Mouse (Mus musculus): ENCODE results near the gene Exd1. TPM values are rescaled to one million over a fixed set of nuclear protein-coding genes. Genes with fewer than 3 reads are reported as not detected.

Exd1 gene
- polyA plus RNA-seq (2011; ENCODE audit: insufficient read length, low read depth, missing spikeins) = 0.94 and 1.1 TPM in 2 replicates

DNA sequence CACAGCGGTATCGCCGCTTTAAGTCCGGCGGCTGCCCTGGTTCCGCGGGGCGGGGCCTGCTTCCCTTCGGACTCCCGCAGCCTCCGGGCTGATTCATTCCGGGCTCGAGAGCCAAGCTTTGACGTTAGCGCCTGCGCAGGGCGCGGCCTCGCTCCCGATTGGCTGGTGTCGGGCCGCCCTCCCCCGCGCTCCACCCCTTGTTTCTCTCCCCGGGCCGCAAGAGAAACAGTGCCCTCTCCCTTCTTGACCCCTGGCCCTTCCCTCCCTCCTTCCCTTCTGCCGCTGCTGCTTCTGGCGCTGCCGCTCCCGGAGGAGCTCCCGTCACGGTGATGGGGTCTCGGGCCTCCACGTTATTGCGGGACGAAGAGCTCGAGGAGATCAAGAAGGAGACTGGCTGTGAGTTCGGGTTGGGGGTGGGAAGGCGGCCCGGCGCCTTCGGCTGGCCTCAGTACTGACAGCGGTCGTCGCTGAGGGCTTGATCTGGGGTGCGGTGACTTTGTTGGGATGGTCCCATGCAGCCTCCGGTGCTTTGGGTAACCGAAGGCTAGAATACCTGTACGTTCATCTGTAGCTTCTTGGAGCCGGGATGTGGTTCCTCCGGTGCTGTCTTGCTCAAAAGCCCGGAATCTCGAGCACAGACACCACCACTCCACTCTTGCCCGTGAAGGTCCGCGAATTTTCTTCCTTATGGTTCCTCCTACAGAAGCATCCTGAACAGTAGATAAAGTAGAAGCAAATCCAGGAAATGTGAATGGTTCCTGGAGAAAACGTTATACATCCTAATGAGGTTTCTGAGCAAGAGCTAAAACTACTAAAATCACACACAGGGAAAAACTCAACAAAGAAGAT is at the start of gene Exd1, which contains the start of gene Chp1:
Exd1 (minus strand) TSS at position 106 of the 849 bp plus-strand sequence.
Chp1 (plus strand) TSS at position 176 of the 849 bp plus-strand sequence.
- no peak for TF ChIP-seq CTCF (IDR thresholded peaks at IDR 0.05; ENCODE audit: borderline replicate concordance, insufficient read depth, low read length)
- peak; percentile 74 for TF ChIP-seq POLR2A (IDR thresholded peaks at IDR 0.05; ENCODE audit: low read depth, low read length)
- Histone ChIP-seq H3K27ac (ENCODE audit: insufficient read depth, low read length) (peak within 1 kb of the TSS; percentile 59), H3K4me1 (ENCODE audit: control insufficient read depth, insufficient read depth, low read length) (peaks cover 4% of the 10 kb centered on the region), H3K4me3 (ENCODE audit: insufficient read depth, low read length) (peak within 1 kb of the TSS; percentile 96)

DNA sequence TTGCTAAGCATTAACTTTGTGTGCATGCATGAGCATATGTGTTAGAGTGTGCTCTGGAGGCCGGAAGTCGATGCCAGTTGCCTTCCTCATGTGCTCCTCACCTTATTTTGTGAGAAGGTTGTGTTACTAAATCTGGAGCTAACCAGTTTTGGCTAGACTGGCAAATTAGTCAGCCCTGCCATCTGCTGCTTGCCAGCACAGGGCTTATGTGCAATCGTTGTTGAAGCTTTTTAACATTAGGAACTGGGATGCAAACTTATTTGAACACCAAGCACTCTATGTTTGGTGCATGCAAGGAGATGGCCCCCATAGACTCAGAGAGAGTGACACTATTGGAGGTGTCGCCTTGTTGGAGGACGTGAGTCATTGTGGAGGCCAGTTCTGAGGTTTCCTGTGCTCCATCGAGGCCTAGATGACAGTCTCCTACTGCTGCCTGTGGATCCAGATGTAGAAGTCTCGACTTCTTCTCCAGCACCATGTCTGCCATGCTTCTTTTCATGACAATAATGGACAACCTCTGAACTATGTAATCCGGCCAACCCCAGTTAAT is 49.4 kb upstream of the Exd1 start:
- Histone ChIP-seq H3K4me1 (ENCODE audit: control insufficient read depth, insufficient read depth, low read length) (peaks cover 6% of the 10 kb centered on the region), H3K4me3 (ENCODE audit: insufficient read depth, low read length) (no peak overlapping the region), H3K27ac (ENCODE audit: insufficient read depth, low read length) (no peak overlapping the region)
- TF ChIP-seq CTCF (IDR thresholded peaks at IDR 0.05; ENCODE audit: borderline replicate concordance, insufficient read depth, low read length) (no peak), POLR2A (IDR thresholded peaks at IDR 0.05; ENCODE audit: low read depth, low read length) (no peak)

DNA sequence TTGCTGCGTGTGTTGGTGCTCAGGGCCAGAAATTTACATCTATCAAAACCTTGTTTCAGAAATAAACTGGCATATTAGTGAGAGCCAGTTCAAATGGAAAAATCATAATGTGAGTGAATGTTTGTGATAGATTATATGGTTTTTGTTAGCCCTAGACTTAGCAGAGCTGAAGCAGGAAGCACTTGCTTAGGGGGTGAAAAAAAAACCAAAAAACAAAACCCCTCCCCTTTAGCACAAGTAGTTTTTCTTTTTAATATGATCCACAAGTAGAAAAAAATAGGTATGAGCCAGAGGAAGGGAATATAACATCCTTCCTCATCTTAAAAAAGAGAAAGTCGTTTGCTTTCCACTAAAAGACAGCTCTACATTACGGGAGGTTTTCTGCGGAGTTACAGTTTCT is 47.9 kb upstream of the Exd1 start:
- peak overlapping the region; percentile 80 for H3K4me3 ChIP-seq (ENCODE audit: insufficient read depth, low read length)
- peaks cover 6% of the 10 kb centered on the region for H3K4me1 ChIP-seq (ENCODE audit: control insufficient read depth, insufficient read depth, low read length)
- no peak overlapping the region for H3K27ac ChIP-seq (ENCODE audit: insufficient read depth, low read length)
- no peak for TF ChIP-seq CTCF (IDR thresholded peaks at IDR 0.05; ENCODE audit: borderline replicate concordance, insufficient read depth, low read length)
- TF ChIP-seq POLR2A (IDR thresholded peaks at IDR 0.05; ENCODE audit: low read depth, low read length) = no peak

DNA sequence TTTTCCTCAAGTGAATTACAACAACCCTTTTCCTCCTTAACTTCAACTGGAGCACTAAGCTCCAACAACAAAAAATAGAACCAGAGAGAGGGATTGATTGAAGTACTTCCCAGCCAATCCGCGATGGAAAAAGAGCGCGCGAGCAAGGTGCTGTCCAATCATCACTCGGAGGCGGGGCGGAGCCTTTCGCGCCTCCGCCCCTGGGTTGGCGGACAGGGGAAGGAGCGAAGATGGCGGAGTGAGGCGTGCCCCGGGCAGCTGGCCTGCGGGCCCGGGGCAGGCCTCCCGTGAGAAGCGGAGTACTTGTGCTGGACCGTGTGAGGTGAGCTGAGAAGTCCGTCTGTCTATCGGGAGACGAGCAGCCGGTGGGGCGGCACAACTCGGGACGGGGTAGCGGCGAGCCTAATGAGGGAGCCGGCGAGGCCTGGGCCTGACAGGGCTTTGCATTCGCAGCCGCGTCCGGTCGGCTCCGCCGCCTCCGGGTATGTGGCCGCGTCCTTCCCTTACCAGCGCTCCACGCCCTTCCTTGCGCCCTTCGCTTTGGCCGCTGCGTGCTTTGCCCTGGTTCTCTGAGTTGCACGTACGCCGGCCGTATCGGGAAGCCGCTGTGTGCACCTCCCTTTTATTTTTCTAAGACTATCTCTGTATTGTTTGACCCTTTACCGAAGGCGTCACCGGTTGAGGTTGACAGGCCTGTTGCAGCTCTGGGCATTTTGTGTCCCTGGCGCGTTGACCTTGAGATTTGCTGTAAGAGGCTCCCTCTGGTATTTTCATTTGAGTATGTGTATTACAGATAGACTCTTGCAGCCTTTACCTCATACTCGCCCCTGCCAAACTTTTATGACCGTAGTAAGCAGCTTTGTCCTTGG is 46.9 kb upstream of the Exd1 start:
- Histone ChIP-seq H3K27ac (ENCODE audit: insufficient read depth, low read length) (peak overlapping the region; percentile 41), H3K4me1 (ENCODE audit: control insufficient read depth, insufficient read depth, low read length) (peaks cover 6% of the 10 kb centered on the region), H3K4me3 (ENCODE audit: insufficient read depth, low read length) (peak overlapping the region; percentile 80)
- TF ChIP-seq POLR2A (IDR thresholded peaks at IDR 0.05; ENCODE audit: low read depth, low read length) (peak; percentile 68), CTCF (IDR thresholded peaks at IDR 0.05; ENCODE audit: borderline replicate concordance, insufficient read depth, low read length) (no peak)

DNA sequence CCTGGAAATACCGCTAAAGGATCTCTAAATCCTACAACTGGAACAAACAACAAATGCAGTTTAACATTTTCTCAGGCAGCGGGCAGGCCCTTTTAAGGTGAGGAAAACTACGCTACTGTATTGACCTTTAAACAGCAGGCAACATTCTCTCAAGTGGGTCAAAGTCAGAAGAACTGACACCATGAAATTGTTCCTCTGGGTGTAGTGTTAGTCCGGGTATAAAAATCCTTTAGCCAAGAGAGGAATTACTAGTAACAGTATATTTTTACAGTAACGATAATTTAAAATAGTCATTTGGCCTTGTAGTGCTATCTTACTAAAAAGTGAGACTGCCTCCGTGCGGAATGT is 46.3 kb upstream of the Exd1 start:
- Histone ChIP-seq H3K27ac (ENCODE audit: insufficient read depth, low read length) (peak overlapping the region; percentile 86), H3K4me1 (ENCODE audit: control insufficient read depth, insufficient read depth, low read length) (peaks cover 6% of the 10 kb centered on the region), H3K4me3 (ENCODE audit: insufficient read depth, low read length) (no peak overlapping the region)
- TF ChIP-seq POLR2A (IDR thresholded peaks at IDR 0.05; ENCODE audit: low read depth, low read length) = no peak
- no peak for TF ChIP-seq CTCF (IDR thresholded peaks at IDR 0.05; ENCODE audit: borderline replicate concordance, insufficient read depth, low read length)

DNA sequence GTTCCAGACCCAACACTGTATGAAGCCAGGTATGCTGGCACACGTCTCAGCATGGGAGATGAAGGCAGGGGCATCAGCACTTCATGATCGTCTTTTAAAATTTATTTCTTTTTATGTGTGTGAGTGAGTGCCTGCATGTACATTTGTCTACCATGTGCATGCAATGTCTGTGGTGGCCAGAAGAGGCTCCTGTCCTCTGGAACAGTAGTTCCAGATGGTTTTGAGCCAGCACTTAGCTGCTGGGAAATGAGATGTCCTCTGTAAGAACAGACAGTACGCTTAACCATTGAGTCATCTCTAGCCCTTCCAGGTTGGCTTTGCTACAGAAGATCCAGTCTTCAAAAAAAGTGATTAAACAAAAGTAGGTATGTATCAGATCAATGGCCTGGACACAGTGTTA is 43.8 kb upstream of the Exd1 start:
- TF ChIP-seq POLR2A (IDR thresholded peaks at IDR 0.05; ENCODE audit: low read depth, low read length) = no peak
- TF ChIP-seq CTCF (IDR thresholded peaks at IDR 0.05; ENCODE audit: borderline replicate concordance, insufficient read depth, low read length) = no peak
- Histone ChIP-seq H3K4me1 (ENCODE audit: control insufficient read depth, insufficient read depth, low read length) (peaks cover 6% of the 10 kb centered on the region), H3K4me3 (ENCODE audit: insufficient read depth, low read length) (no peak overlapping the region), H3K27ac (ENCODE audit: insufficient read depth, low read length) (no peak overlapping the region)

DNA sequence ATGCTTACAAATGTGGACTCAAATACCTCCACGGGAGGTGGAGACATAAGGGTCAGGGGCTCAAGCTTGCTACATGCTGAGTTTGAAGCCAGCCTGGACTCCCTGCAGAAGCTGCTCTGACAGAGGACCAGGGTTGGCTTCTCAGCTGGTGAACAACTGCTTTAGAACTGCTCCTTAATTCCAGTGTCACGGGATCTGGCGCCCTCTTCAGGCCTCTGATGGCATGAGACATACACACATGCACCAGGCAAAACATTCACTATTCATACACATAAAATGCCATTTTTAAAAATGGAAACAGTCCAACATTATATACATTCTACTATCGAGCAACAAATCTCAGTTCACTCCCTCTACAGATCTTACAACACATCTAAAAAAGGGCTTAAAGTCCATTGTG is 40.0 kb upstream of the Exd1 start:
- Histone ChIP-seq H3K4me3 (ENCODE audit: insufficient read depth, low read length) (no peak overlapping the region), H3K27ac (ENCODE audit: insufficient read depth, low read length) (no peak overlapping the region), H3K4me1 (ENCODE audit: control insufficient read depth, insufficient read depth, low read length) (no peaks in the 10 kb centered on the region)
- no peak for TF ChIP-seq POLR2A (IDR thresholded peaks at IDR 0.05; ENCODE audit: low read depth, low read length)
- TF ChIP-seq CTCF (IDR thresholded peaks at IDR 0.05; ENCODE audit: borderline replicate concordance, insufficient read depth, low read length) = peak; percentile 61; the same call in 1 of the 2 replicates

DNA sequence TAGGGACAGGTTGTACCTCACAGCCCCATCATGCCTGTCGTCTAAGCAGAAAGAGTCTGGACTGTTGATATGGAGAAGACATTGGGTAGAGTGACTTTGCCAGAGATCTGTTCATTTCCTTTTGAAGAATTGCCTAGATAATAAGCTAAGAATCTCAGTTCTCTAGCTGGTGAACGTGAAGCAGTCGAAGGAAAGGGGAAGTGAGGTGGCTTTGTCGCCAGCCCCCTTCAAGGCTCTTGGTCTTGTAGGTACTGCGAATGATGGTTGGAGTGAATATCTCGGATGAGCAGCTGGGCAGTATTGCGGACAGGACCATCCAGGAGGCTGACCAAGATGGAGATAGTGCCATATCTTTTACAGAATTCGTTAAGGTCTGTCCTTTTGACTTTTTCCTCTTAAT is 36.9 kb upstream of the Exd1 start:
- TF ChIP-seq POLR2A (IDR thresholded peaks at IDR 0.05; ENCODE audit: low read depth, low read length) (no peak), CTCF (IDR thresholded peaks at IDR 0.05; ENCODE audit: borderline replicate concordance, insufficient read depth, low read length) (no peak)
- Histone ChIP-seq H3K4me3 (ENCODE audit: insufficient read depth, low read length) (no peak overlapping the region), H3K4me1 (ENCODE audit: control insufficient read depth, insufficient read depth, low read length) (no peaks in the 10 kb centered on the region), H3K27ac (ENCODE audit: insufficient read depth, low read length) (no peak overlapping the region)

DNA sequence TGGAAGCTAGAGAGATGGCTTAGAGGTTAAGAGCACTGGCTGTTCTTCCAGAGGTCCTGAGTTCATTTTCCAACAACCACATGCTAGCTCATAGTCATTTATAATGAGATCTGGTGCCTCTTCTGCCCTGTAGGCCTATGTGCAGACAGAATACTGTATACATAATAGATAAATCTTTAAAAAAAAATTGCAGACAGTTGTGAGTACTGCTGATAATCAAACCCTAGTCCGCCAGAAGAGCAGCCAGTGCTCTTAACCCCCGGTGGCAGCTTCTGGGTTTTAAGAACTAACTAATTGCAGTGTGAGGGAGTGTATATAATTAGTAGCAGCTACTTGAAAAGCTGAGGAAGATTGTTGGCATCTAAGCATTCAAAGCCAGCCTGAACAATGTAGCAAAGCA is 36.0 kb upstream of the Exd1 start:
- H3K4me3 ChIP-seq (ENCODE audit: insufficient read depth, low read length) = no peak overlapping the region
- no peak for TF ChIP-seq POLR2A (IDR thresholded peaks at IDR 0.05; ENCODE audit: low read depth, low read length)
- no peak for TF ChIP-seq CTCF (IDR thresholded peaks at IDR 0.05; ENCODE audit: borderline replicate concordance, insufficient read depth, low read length)
- H3K4me1 ChIP-seq (ENCODE audit: control insufficient read depth, insufficient read depth, low read length) = no peaks in the 10 kb centered on the region
- H3K27ac ChIP-seq (ENCODE audit: insufficient read depth, low read length) = no peak overlapping the region
